In genomic region chr3:107483290-107483689, GRCm38 (mm10) we compare ENCODE assay signal across 9 mouse cellular contexts. TPM values are rescaled to one million over a fixed set of nuclear protein-coding genes. Genes with fewer than 3 reads are reported as not detected.
A peak's percentile ranks its signal among the peaks of the same experiment; 100 is the strongest.
DNase-seq lines count a peak whose midpoint lies in the region; ATAC-seq and TF ChIP-seq lines count a peak whose summit lies in the region.
"Had no signal": no experiment of that assay in that cellular context is flagged by ENCODE, and none has a peak within 500 bp of the region (broad histone marks: within the 10 kb centered on the region; RNA-seq: fewer than 3 reads in every experiment).

No protein-coding gene starts in this region.

- intact Hi-C loops in heart, postnatal 25 days (cut with DNase I): loop anchor here (5.0 kb wide), 1 partner anchor 69 kb away; no protein-coding TSS in a partner anchor

- H3K4me1 ChIP-seq in liver, embryonic 12.5 days: no peaks in the 10 kb centered on the region

- H3K9me3 ChIP-seq in liver, embryonic 12.5 days (replicated peaks): no peaks in the 10 kb centered on the region

- WGBS in liver, embryonic 12.5 days (ENCODE audit: insufficient replicate concordance): 39% methylated on average over 11 of the region's 11 CpGs

- no peak overlapping the region for H3K4me2 ChIP-seq in liver, embryonic 12.5 days
- H3K4me2 ChIP-seq: lung, embryonic 14.5 days had no signal

- peak; percentile 55; the same call in 1 of the 2 replicates for TF ChIP-seq CTCF in brain, embryonic 14.5 days (IDR thresholded peaks at IDR 0.05; ENCODE audit: borderline replicate concordance, extremely low read depth, insufficient read depth, insufficient read length)

- H3K36me3 ChIP-seq in liver, embryonic 12.5 days: no peaks in the 10 kb centered on the region

- TF ChIP-seq POLR2A in brain, embryonic 14.5 days (IDR thresholded peaks at IDR 0.05; ENCODE audit: borderline replicate concordance, extremely low read depth, insufficient read depth, insufficient read length, poor library complexity, severe bottlenecking): no peak

- DNase-seq in heart, adult 18-20 months: peak; percentile 54 to 81
- no peak for DNase-seq in heart, postnatal 25 days (ENCODE audit: low spot score)
- DNase-seq in brain, embryonic 14.5 days (ENCODE audit: low read depth): peak; percentile 95
- peak; percentile 62 to 78 for DNase-seq in frontal cortex, postnatal 14 days (ENCODE audit: low spot score in 2 of 2)
- peak; percentile 87 for DNase-seq in layer of hippocampus, adult 9-11 months
- DNase-seq in right cerebral cortex, adult 2 months (ENCODE audit: low spot score in 2 of 2): peak; percentile 77 to 80
- DNase-seq in spleen, postnatal 14 days (ENCODE audit: low spot score in 2 of 2): no peak
- DNase-seq: lung, embryonic 14.5 days had no signal

- no peak overlapping the region for H3K9ac ChIP-seq in liver, embryonic 12.5 days
- H3K9ac ChIP-seq: lung, embryonic 14.5 days had no signal

- H3K4me3 ChIP-seq in liver, embryonic 12.5 days: no peak overlapping the region

- H3K27ac ChIP-seq in liver, embryonic 12.5 days: no peak overlapping the region

- ATAC-seq in liver, embryonic 12.5 days: no peak

- peaks cover 9% of the 10 kb centered on the region for H3K27me3 ChIP-seq in liver, embryonic 12.5 days (replicated peaks)

RNA-seq across cellular contexts. Expression of gene Kcnc4, which starts 23.9 kb away (rescaled TPM):
- total RNA-seq in heart, adult 18-20 months (2021): under 1 TPM; 0.17 to 0.23 TPM
- under 1 TPM; 0.06 to 0.16 TPM for total RNA-seq in heart, postnatal 25 days (2021)
- 8.9 and 13.3 TPM in 2 replicates for polyA plus RNA-seq in brain, embryonic 14.5 days (2012; rRNA removed)
- polyA plus RNA-seq in liver, embryonic 12.5 days (2016; fragmentation: Nextera tagmentation; extraction: Ambion mirVana): not detected in 2 replicates

RNA-seq across cellular contexts. Expression of gene Slc6a17, which starts 34.5 kb away (rescaled TPM):
- 1 to 10 TPM; 4.1 to 6.9 TPM for total RNA-seq in heart, adult 18-20 months (2021)
- 1 to 10 TPM; 1.5 to 2.4 TPM for total RNA-seq in heart, postnatal 25 days (2021)
- polyA plus RNA-seq in brain, embryonic 14.5 days (2012; rRNA removed): 37.6 and 40.2 TPM in 2 replicates
- polyA plus RNA-seq in liver, embryonic 12.5 days (2016; fragmentation: Nextera tagmentation; extraction: Ambion mirVana): 0.42 and 0.61 TPM in 2 replicates

Comparison
In these comparisons a context has a peak if more than half of its experiments do, and no peak if none do; other contexts are left out.
1. DNase-seq: peak in heart, adult 18-20 months (2 of 2), brain, embryonic 14.5 days (single experiment), frontal cortex, postnatal 14 days (2 of 2), layer of hippocampus, adult 9-11 months (single experiment) and right cerebral cortex, adult 2 months (2 of 2); none in heart, postnatal 25 days (single experiment) and spleen, postnatal 14 days (0 of 2).